Mouse (Mus musculus): ENCODE data around the gene Ifna5.

Gene Ifna5

DNA sequence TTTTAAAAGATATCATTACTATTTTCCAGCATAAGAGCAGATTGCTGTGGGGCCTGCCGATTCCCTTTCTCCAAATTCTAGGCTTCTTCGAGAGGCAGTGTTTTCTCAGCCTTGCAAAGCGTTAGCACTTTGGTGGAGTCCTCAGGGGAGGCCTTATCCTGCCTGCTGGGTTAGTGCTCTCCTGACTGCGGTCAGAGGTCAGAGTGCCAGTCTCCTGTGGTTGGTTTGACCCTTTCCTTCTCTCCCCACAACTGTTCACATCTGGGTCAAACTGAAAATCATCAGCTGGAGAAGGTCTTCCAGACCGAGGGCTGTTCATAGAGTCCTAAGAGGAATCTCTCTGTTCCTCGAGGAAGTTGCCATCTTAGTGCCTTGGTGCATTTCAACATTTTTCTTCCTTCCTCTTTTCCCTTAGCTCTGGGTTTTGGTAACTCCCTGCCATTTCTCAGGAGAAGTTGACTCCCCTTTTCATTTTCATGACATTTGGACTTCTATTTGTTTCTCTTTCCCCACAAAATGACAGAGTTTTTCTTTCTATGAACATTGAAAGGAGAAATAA lies 29.8 kb downstream of the Ifna5 start:
- DNase-seq, result no peak

GRCm38 (mm10) chr4:88867366-88867925 lies 32.1 kb downstream of the Ifna5 start:
- DNase-seq, result peak; percentile 71

DNA sequence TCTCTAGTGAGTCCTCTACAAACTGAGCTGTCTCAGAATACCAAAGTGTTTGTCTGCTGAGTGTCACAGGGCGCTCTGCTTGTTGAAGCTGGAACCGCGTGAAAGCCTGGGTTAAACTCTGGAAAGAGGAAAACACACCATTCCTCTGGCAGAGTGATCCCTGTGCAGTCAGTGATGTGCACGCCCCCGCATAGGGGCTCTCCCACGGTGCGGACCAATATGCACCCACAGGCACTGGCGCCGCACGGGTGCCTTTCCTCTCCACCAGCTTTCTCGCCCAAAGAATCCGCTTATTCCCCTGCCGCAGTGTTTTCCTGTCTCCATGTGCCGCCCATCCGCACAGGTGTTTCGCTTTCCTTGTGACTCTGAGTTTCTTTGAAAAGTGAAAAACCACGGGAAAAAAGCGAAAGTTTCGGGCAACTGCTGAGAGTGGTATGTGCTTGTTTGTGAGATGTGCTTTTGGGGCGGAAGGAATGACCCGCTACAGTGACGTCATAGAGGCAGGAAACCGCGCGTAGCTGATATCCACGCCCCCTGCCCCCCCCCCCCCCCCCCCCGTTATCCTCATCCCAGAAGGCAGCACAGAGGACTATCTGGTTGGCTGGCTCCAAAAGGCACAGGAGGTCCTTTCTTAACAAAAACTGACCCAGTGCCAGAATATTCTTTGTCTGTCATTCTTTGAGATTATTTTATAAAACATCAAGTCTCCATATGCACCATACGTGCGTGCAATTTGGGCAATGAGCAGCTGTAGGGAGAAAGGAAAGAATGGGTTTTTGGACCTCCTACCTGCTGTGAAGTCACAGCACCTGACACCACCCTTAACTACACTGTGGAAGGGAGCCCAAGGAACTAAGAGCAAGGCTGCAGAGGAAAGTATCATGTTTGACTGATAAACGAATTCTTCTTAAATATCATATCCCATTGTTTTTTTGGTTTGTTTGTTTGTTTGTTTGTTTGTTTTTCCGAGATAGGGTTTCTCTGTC lies 32.9 kb downstream of the Ifna5 start:
- peak; percentile 40 for DNase-seq

- no peak for DNase-seq
Observed at GRCm38 (mm10) chr4:88872691-88873090, 37.4 kb downstream of the Ifna5 start.

- no peak for DNase-seq
Observed at GRCm38 (mm10) chr4:88875435-88876095, 40.2 kb downstream of the Ifna5 start.

DNA sequence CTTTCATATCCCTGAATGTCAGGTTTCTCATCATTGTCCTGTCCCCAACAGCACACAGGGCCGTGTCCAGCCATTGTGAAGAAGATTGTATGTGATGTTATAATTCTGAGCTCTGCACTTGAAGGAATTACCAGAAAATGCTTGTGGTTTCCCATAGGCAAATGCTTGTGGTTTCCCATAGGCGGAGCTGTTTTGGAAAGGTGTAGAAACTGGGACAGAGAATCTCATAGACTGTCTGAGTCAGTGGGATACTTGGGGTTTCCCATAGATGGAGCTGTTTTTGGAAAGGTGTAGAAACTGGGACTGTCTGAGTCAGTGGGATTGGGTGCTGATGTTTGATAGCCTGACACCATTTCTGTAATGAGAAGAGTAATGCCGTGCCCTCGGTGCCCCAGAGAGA lies 41.2 kb downstream of the Ifna5 start:
- no peak for DNase-seq

- no peak for DNase-seq
Observed at GRCm38 (mm10) chr4:88878246-88878645, 42.9 kb downstream of the Ifna5 start.

- DNase-seq, result no peak
Observed at GRCm38 (mm10) chr4:88878772-88879171, 43.4 kb downstream of the Ifna5 start.

GRCm38 (mm10) chr4:88880101-88880500 lies 44.8 kb downstream of the Ifna5 start, which contains the start of gene Ifne:
Ifne (minus strand) TSS chr4:88880201.
- DNase-seq, result no peak
